Mouse (Mus musculus): Measurements from ENCODE around the gene S100a7a.

Gene S100a7a

GRCm38 (mm10) chr3:90653717-90654116, at the start of gene S100a7a:
S100a7a (plus strand) TSS chr3:90654017.
- DNase-seq (ENCODE audit: low spot score in 2 of 2): no peak

DNA sequence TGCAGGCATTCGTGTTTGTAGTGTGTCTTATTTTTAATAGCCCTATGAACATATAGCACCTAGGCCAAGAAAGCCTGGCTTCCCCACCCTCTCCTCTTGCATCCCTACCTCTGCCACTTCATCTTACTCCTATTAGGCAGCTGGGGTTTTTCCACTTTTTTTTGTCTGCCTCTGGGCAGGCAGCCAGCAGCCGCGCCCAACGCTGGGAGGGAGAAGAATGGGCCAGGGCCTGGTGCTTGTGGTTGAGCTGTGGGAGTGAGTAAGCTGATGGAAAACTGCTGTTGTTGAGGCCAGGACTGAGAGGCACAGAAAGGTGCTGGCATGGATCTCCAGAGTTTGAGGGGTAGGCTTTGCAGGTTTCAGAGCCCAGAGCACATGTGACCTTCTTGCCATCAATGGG, 49.4 kb upstream of the S100a7a start:
- peak; percentile 92 to 96 for DNase-seq (ENCODE audit: low spot score in 2 of 2)

DNA sequence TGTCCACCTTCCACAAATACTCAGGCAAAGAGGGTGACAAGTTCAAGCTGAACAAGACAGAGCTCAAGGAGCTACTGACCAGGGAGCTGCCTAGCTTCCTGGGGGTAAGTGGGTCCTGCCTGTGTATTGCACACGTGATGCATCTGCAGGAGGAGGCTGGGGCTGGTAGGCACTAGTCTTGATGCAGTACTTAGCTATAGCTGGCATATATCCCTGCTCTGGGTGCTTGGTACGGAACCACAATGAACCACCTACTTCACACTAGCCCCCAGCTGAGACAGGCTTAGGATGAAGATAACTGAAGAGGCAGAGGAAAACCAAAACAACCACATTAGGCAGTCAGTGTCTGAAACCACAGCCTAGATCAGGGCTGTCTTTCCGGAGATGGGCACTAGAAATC, 48.8 kb upstream of the S100a7a start:
- peak in 1 of 2 experiments; percentile 6 for DNase-seq (ENCODE audit: low spot score in 2 of 2)

- peak in 1 of 2 experiments; percentile 1 for DNase-seq (ENCODE audit: low spot score in 2 of 2)
Measured at GRCm38 (mm10) chr3:90605736-90606135, 48.1 kb upstream of the S100a7a start.

- peak in 1 of 2 experiments; percentile 5 for DNase-seq (ENCODE audit: low spot score in 2 of 2)
Measured at GRCm38 (mm10) chr3:90606185-90606584, 47.6 kb upstream of the S100a7a start.

- peak in 1 of 2 experiments; percentile 5 for DNase-seq (ENCODE audit: low spot score in 2 of 2)
Measured at GRCm38 (mm10) chr3:90607361-90607760, 46.5 kb upstream of the S100a7a start.

DNA sequence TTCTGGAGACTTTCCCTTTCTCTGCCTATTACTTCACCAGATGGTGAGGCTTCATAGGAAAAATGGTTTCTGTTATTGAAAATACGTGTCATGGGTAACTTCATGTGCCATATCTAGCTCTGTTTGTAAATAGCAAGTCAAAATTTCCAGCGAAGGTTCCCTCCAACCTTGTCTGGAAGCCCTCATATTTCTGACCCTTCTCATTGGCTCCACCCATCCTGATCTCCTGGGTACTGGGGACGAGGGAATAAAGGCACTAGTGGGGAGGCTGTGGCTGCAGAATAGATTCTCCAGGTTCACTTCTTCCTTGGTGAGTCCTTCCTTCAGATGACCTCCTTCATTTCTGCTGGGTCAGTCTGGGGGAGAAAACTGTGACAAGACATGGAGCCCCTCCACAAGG, 45.6 kb upstream of the S100a7a start, which contains the start of gene S100a5:
TSS of gene S100a5 (plus strand) at position 301 of the 400 bp plus-strand sequence.
- DNase-seq (ENCODE audit: low spot score in 2 of 2): peak in 1 of 2 experiments; percentile 1

DNA sequence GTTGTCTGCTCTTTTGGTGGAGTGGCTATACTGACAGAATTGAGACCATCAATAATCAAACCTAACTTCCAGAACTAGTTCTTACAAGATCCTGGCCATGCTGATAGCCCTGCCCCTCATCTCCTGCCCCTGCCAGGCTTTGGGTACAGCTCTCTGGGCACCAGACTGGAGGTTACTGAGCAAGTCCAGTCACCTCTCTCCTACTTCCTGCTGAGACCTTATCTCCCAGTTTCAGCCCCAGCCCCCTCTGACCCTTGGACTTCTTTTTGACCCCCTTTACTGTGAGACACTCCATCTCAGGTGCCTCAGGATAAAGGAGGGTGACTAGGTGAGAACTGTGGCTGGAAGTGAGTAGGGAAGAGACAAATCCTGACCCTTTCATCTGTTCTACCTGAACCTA, 44.7 kb upstream of the S100a7a start:
- peak; percentile 52 to 73 for DNase-seq (ENCODE audit: low spot score in 2 of 2)

GRCm38 (mm10) chr3:90611494-90611893, 42.3 kb upstream of the S100a7a start:
- no peak for DNase-seq (ENCODE audit: low spot score in 2 of 2)

- DNase-seq (ENCODE audit: low spot score in 2 of 2): peak in 1 of 2 experiments; percentile 23
Measured at GRCm38 (mm10) chr3:90612061-90612460, 41.8 kb upstream of the S100a7a start.

DNA sequence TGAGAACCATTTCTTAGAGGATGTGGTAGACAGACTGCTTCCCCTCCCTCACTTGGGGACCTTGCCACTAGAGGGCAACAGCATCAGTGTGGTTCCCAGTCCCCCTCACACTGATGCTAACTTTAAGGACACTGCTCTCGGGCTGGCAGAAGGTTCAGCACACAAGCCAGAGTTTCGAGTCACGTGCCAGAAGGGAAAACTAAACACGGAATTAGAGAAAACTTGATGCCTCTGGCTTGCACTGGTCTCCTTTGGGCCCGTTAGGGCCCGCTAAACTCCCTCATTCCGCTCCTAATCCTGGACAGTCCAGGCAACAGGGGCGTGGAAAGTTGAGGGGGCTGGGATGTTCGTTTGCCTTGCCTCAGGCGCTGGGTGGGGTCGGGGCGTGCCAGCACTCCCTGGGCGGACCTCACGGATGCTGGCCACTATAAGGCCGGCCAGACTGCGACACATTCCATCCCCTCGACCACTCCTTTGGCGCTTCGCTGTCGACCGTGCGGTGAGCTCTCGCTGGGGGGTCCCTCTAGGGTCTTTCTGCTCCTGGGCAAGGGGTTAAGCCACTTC, 41.0 kb upstream of the S100a7a start, which contains the start of gene S100a6:
TSS of gene S100a6 (plus strand) at position 155 of the 564 bp plus-strand sequence.
- DNase-seq (ENCODE audit: low spot score in 2 of 2): peak; percentile 82 to 92

DNA sequence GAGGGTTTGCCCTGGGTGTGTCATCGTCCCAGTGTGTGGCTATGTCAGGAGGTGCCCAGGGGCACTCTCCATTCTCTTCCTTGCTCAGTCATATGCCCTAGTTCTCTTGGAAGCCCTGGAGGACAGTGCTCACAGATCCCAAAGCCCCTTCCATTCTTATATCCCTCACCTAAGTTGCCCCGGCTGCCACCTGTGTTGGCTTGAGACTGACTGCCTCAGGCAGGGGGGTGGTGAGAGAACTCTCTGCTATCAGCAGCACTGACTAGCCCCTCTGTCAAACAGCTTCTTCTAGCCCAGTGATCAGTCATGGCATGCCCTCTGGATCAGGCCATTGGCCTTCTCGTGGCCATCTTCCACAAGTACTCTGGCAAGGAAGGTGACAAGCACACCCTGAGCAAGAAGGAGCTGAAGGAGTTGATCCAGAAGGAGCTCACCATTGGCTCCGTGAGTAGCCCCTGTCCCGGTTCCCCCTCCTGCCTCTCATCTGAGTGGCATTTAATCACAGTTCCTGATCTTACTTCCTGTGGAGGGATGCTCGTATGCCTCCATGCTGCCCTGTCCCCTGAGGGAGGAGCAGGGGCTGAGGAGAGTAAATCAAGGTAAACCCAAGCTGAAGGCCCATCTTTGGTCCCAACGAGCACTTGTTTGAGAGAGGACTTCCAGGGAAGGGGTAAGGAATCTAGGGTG, 40.2 kb upstream of the S100a7a start:
- peak in 1 of 2 experiments; percentile 39 for DNase-seq (ENCODE audit: low spot score in 2 of 2)

DNA sequence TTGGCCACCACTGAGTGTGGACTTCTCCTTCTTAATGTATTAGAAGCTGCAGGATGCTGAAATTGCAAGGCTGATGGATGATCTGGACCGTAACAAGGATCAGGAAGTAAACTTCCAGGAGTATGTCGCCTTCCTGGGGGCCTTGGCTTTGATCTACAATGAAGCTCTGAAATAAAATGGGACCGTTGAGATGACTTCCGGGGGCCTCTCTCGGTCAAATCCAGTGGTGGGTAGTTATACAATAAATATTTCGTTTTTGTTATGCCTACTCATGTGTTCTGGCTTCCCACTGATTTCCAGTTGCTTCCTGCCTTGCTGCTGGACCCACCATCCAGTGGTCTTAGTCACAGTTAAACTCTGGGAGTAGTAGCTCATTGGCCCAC, 39.7 kb upstream of the S100a7a start:
- DNase-seq (ENCODE audit: low spot score in 2 of 2): no peak

DNA sequence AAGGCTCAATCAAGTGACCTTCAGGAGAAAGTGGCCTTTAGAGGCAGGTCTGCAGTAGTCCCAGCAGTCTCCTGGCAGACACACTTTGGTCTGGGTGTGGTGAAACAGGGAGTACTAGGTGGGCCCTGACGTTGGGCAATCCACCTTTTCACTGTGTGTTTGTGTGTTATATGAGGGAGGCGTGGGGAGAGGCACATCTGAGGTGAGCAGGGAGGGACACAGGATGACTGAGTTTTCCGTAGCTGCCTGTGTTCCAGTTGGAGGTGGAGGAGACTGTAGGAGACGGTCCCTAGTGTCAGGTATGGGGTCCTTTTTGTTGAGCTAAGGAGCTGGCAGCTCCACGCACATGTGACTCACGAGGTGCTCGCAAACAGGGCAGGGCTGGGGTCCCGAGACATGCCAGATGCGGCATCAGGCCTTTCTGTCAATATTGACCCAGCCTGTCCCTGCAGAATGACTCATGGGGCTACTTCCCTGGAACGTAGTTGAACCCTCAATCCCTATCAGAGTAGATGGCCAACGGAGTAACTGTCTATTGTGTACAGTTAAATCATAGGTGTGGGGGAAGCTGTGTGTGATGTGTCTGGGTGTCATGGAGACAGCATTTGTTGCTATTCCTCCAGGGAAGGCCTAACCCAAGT, 39.1 kb upstream of the S100a7a start:
- DNase-seq (ENCODE audit: low spot score in 2 of 2): peak in 1 of 2 experiments; percentile 57

- DNase-seq (ENCODE audit: low spot score in 2 of 2): peak in 1 of 2 experiments; percentile 77
Measured at GRCm38 (mm10) chr3:90615415-90615814, 38.4 kb upstream of the S100a7a start.

- peak in 1 of 2 experiments; percentile 10 for DNase-seq (ENCODE audit: low spot score in 2 of 2)
Measured at GRCm38 (mm10) chr3:90615911-90616310, 37.9 kb upstream of the S100a7a start.

- DNase-seq (ENCODE audit: low spot score in 2 of 2): no peak
Measured at GRCm38 (mm10) chr3:90617586-90617985, 36.2 kb upstream of the S100a7a start.

- no peak for DNase-seq (ENCODE audit: low spot score in 2 of 2)
Measured at GRCm38 (mm10) chr3:90621552-90621951, 32.3 kb upstream of the S100a7a start.

DNA sequence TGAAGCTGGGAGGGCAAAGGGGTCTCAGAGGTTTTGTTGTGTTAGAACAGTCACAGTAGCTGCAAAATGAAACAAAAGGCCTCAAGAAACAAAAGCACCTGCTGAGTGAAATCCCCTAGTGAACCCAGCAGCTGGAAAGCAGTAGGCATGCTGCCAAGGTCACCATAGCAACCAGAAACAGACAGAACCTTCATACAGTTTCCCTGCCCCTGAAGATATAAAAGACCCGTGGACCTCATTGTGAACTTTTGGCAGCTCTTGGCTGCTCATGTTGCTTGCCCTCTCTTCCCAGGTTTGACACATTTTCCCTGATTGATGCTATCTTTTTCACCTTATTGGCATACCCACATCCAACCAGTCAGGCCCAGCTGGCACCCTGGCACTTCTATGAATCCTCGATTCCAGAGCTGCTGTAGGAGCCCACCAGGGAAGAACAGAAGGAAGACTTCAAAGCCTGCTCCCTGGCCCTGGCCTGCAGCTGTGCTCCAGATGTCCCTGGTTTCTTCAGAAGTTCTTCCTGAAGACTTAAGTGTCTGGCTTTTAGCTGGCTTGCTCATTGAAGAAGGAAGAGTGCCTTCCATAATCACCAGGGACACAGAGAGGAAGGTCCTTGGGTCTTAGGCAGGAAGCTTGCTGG, 30.3 kb upstream of the S100a7a start:
- DNase-seq (ENCODE audit: low spot score in 2 of 2): peak in 1 of 2 experiments; percentile 8

DNA sequence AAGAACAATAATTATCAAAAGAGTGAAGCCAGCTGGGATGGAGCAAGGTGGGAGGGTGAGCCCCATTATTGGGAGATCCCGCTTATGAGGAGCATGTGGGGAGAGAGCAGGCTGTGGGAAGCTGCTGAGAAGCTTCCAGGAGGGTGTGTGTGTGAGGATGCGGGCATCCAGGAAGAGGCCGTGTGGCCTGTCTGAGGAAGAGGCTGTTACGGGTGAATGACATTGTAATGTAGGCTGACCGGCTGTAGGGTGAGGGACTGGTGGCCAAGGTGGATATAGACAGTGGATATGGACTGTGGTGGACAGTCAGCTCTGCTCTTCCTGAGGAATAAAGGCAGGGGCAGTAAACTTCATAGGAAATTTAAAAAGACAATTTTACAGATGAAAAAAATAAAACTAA, 28.3 kb upstream of the S100a7a start:
- no peak for DNase-seq (ENCODE audit: low spot score in 2 of 2)

GRCm38 (mm10) chr3:90626266-90627021, 27.4 kb upstream of the S100a7a start:
- peak in 1 of 2 experiments; percentile 4 for DNase-seq (ENCODE audit: low spot score in 2 of 2)

Measured in urinary bladder, adult 18-20 months (tissue).